23 mouse cellular contexts compared by ENCODE assay signal in genomic region chr2:149546639-149547200, GRCm38 (mm10).
DNase-seq lines count a peak whose midpoint lies in the region; ATAC-seq lines count a peak whose summit lies in the region.
"Had no signal": no experiment of that assay in that cellular context is flagged by ENCODE, and none has a peak within 500 bp of the region (broad histone marks: within the 10 kb centered on the region; RNA-seq: fewer than 3 reads in every experiment).

No protein-coding gene starts in this region.

- H3K4me1 ChIP-seq in hindbrain, embryonic 14.5 days (replicated peaks; ENCODE audit: control insufficient read depth, insufficient read depth, low read length) = no peaks in the 10 kb centered on the region
- no peaks in the 10 kb centered on the region for H3K4me1 ChIP-seq in hindbrain, embryonic 13.5 days (replicated peaks)
- H3K4me1 ChIP-seq in hindbrain, embryonic 16.5 days (ENCODE audit: control insufficient read depth, insufficient read depth, low read depth, low read length) = no peaks in the 10 kb centered on the region
- no peaks in the 10 kb centered on the region for H3K4me1 ChIP-seq in hindbrain, embryonic 11.5 days (replicated peaks; ENCODE audit: control insufficient read depth, insufficient read depth, low read length)
- no peaks in the 10 kb centered on the region for H3K4me1 ChIP-seq in neural tube, embryonic 14.5 days (ENCODE audit: control insufficient read depth, insufficient read depth, low read length)
- H3K4me1 ChIP-seq in midbrain, embryonic 14.5 days (ENCODE audit: control insufficient read depth, insufficient read depth, low read length) = no peaks in the 10 kb centered on the region
- H3K4me1 ChIP-seq: embryonic facial prominence, embryonic 10.5 days; embryonic facial prominence, embryonic 12.5 days; forebrain, embryonic 13.5 days; forebrain, embryonic 15.5 days had no signal

- no peak overlapping the region for H3K27ac ChIP-seq in hindbrain, embryonic 14.5 days
- no peak overlapping the region for H3K27ac ChIP-seq in hindbrain, embryonic 13.5 days
- H3K27ac ChIP-seq in hindbrain, embryonic 16.5 days (ENCODE audit: low read depth, low read length) = no peak overlapping the region
- H3K27ac ChIP-seq in hindbrain, embryonic 11.5 days (ENCODE audit: low read depth, low read length) = no peak overlapping the region
- H3K27ac ChIP-seq in neural tube, embryonic 14.5 days (ENCODE audit: low read depth, low read length) = no peak overlapping the region
- no peak overlapping the region for H3K27ac ChIP-seq in midbrain, embryonic 14.5 days (replicated peaks; ENCODE audit: low read depth, low read length)
- H3K27ac ChIP-seq: embryonic facial prominence, embryonic 10.5 days; embryonic facial prominence, embryonic 12.5 days; forebrain, embryonic 13.5 days; forebrain, embryonic 15.5 days had no signal

- H3K27me3 ChIP-seq in hindbrain, embryonic 14.5 days (ENCODE audit: control insufficient read depth, insufficient read depth, low read length) = no peaks in the 10 kb centered on the region
- no peaks in the 10 kb centered on the region for H3K27me3 ChIP-seq in hindbrain, embryonic 13.5 days
- no peaks in the 10 kb centered on the region for H3K27me3 ChIP-seq in hindbrain, embryonic 16.5 days (replicated peaks; ENCODE audit: control insufficient read depth, insufficient read depth, low read length)
- no peaks in the 10 kb centered on the region for H3K27me3 ChIP-seq in hindbrain, embryonic 11.5 days (ENCODE audit: control insufficient read depth, insufficient read depth, low read length)
- no peaks in the 10 kb centered on the region for H3K27me3 ChIP-seq in neural tube, embryonic 14.5 days (ENCODE audit: control insufficient read depth, insufficient read depth, low read length)
- no peaks in the 10 kb centered on the region for H3K27me3 ChIP-seq in midbrain, embryonic 14.5 days (ENCODE audit: control insufficient read depth, insufficient read depth, low read length)
- H3K27me3 ChIP-seq: embryonic facial prominence, embryonic 12.5 days; forebrain, embryonic 13.5 days; forebrain, embryonic 15.5 days; Patski had no signal

- H3K4me3 ChIP-seq in hindbrain, embryonic 14.5 days (replicated peaks; ENCODE audit: low read length) = no peak overlapping the region
- no peak overlapping the region for H3K4me3 ChIP-seq in hindbrain, embryonic 13.5 days
- H3K4me3 ChIP-seq in hindbrain, embryonic 16.5 days (ENCODE audit: low read length) = no peak overlapping the region
- no peak overlapping the region for H3K4me3 ChIP-seq in hindbrain, embryonic 11.5 days (ENCODE audit: low read depth, low read length)
- no peak overlapping the region for H3K4me3 ChIP-seq in neural tube, embryonic 14.5 days (ENCODE audit: low read depth, low read length)
- no peak overlapping the region for H3K4me3 ChIP-seq in midbrain, embryonic 14.5 days (replicated peaks; ENCODE audit: low read depth, low read length)
- H3K4me3 ChIP-seq: embryonic facial prominence, embryonic 10.5 days; embryonic facial prominence, embryonic 12.5 days; forebrain, embryonic 13.5 days; forebrain, embryonic 15.5 days had no signal

- DNase-seq in hindbrain, embryonic 14.5 days (ENCODE audit: low spot score) = no peak
- no peak for DNase-seq in hindbrain, embryonic 11.5 days (ENCODE audit: low spot score)
- no peak for DNase-seq in midbrain, embryonic 14.5 days
- DNase-seq: adrenal gland, adult 8-10 months; adrenal gland, postnatal 14 days; adrenal gland, postnatal 36 days; B cell, adult 2 months; cerebellum, adult 11-12 months; cerebellum, adult 2 months; cerebellum, adult 9-10 months; cerebellum, postnatal 10 days; cerebellum, postnatal 25 days had no signal

- no peaks in the 10 kb centered on the region for H3K36me3 ChIP-seq in hindbrain, embryonic 14.5 days (replicated peaks; ENCODE audit: control insufficient read depth, insufficient read depth)
- H3K36me3 ChIP-seq in hindbrain, embryonic 13.5 days = no peaks in the 10 kb centered on the region
- no peaks in the 10 kb centered on the region for H3K36me3 ChIP-seq in hindbrain, embryonic 16.5 days (ENCODE audit: control insufficient read depth, insufficient read depth, low read length)
- H3K36me3 ChIP-seq in hindbrain, embryonic 11.5 days (ENCODE audit: control insufficient read depth, insufficient read depth, low read length) = no peaks in the 10 kb centered on the region
- H3K36me3 ChIP-seq in neural tube, embryonic 14.5 days (ENCODE audit: control insufficient read depth, insufficient read depth, low read length) = no peaks in the 10 kb centered on the region
- no peaks in the 10 kb centered on the region for H3K36me3 ChIP-seq in midbrain, embryonic 14.5 days (ENCODE audit: control insufficient read depth, insufficient read depth, low read length)
- H3K36me3 ChIP-seq: embryonic facial prominence, embryonic 10.5 days; embryonic facial prominence, embryonic 12.5 days; forebrain, embryonic 15.5 days; G1E had no signal

- peak; percentile 34; the same call in 1 of the 2 replicates for ATAC-seq in hindbrain, embryonic 14.5 days (ENCODE audit: low FRiP score)
- ATAC-seq in hindbrain, embryonic 13.5 days (ENCODE audit: low FRiP score) = no peak
- ATAC-seq in hindbrain, embryonic 16.5 days = 0 out of 2 replicates have a peak, but pooled peaks have one; percentile 34
- no peak for ATAC-seq in hindbrain, embryonic 11.5 days (ENCODE audit: low FRiP score)
- peak; percentile 56; the same call in 1 of the 2 replicates for ATAC-seq in neural tube, embryonic 14.5 days (ENCODE audit: low read depth)
- no peak for ATAC-seq in midbrain, embryonic 14.5 days (ENCODE audit: low FRiP score, low TSS enrichment)
- ATAC-seq: activated CD4-positive, CD25-positive, alpha-beta regulatory T cell, adult 4 months; CD4-positive, CD25-positive, alpha-beta regulatory T cell, adult 4 months; forebrain, embryonic 13.5 days; forebrain, embryonic 15.5 days; Patski had no signal

- no peak overlapping the region for H3K9ac ChIP-seq in hindbrain, embryonic 14.5 days
- H3K9ac ChIP-seq in hindbrain, embryonic 13.5 days = no peak overlapping the region
- no peak overlapping the region for H3K9ac ChIP-seq in hindbrain, embryonic 16.5 days (ENCODE audit: low read depth, low read length)
- H3K9ac ChIP-seq in hindbrain, embryonic 11.5 days (ENCODE audit: low read depth, low read length) = no peak overlapping the region
- no peak overlapping the region for H3K9ac ChIP-seq in neural tube, embryonic 14.5 days (replicated peaks; ENCODE audit: low read depth, low read length)
- H3K9ac ChIP-seq in midbrain, embryonic 14.5 days (replicated peaks; ENCODE audit: low read length) = no peak overlapping the region
- H3K9ac ChIP-seq: embryonic facial prominence, embryonic 12.5 days; forebrain, embryonic 13.5 days; forebrain, embryonic 15.5 days had no signal

- 76% methylated on average over 2 of the region's 2 CpGs for WGBS in hindbrain, embryonic 14.5 days
- WGBS in hindbrain, embryonic 13.5 days = 69% methylated on average over 2 of the region's 2 CpGs
- WGBS in hindbrain, embryonic 16.5 days = 75% methylated on average over 2 of the region's 2 CpGs
- WGBS in hindbrain, embryonic 11.5 days = 91% methylated on average over 2 of the region's 2 CpGs
- WGBS in neural tube, embryonic 14.5 days = 67% methylated on average over 2 of the region's 2 CpGs
- WGBS in midbrain, embryonic 14.5 days = 89% methylated on average over 2 of the region's 2 CpGs

- no peaks in the 10 kb centered on the region for H3K9me3 ChIP-seq in hindbrain, embryonic 14.5 days (ENCODE audit: control insufficient read depth, low read length)
- H3K9me3 ChIP-seq in hindbrain, embryonic 13.5 days = no peaks in the 10 kb centered on the region
- H3K9me3 ChIP-seq in hindbrain, embryonic 16.5 days (ENCODE audit: control insufficient read depth, low read length) = no peaks in the 10 kb centered on the region
- no peaks in the 10 kb centered on the region for H3K9me3 ChIP-seq in hindbrain, embryonic 11.5 days (ENCODE audit: control insufficient read depth, low read length)
- H3K9me3 ChIP-seq in neural tube, embryonic 14.5 days (ENCODE audit: control insufficient read depth, low read length) = no peaks in the 10 kb centered on the region
- H3K9me3 ChIP-seq in midbrain, embryonic 14.5 days (ENCODE audit: control insufficient read depth, low read length) = no peaks in the 10 kb centered on the region
- H3K9me3 ChIP-seq: embryonic facial prominence, embryonic 10.5 days; embryonic facial prominence, embryonic 12.5 days; forebrain, embryonic 13.5 days; forebrain, embryonic 15.5 days; G1E had no signal

- no peak overlapping the region for H3K4me2 ChIP-seq in hindbrain, embryonic 14.5 days (replicated peaks)
- no peak overlapping the region for H3K4me2 ChIP-seq in hindbrain, embryonic 13.5 days
- no peak overlapping the region for H3K4me2 ChIP-seq in hindbrain, embryonic 16.5 days (ENCODE audit: low read length)
- H3K4me2 ChIP-seq in hindbrain, embryonic 11.5 days (replicated peaks; ENCODE audit: low read depth, low read length) = no peak overlapping the region
- no peak overlapping the region for H3K4me2 ChIP-seq in neural tube, embryonic 14.5 days (ENCODE audit: low read depth, low read length)
- H3K4me2 ChIP-seq in midbrain, embryonic 14.5 days (ENCODE audit: low read length) = no peak overlapping the region
- H3K4me2 ChIP-seq: embryonic facial prominence, embryonic 12.5 days; forebrain, embryonic 13.5 days; forebrain, embryonic 15.5 days had no signal

Comparison
In these comparisons a context has a peak if more than half of its experiments do, and no peak if none do; other contexts are left out.
1. ATAC-seq: peak in hindbrain, embryonic 14.5 days (single experiment), hindbrain, embryonic 16.5 days (single experiment) and neural tube, embryonic 14.5 days (single experiment); none in hindbrain, embryonic 13.5 days (single experiment), hindbrain, embryonic 11.5 days (single experiment) and midbrain, embryonic 14.5 days (single experiment).